Mouse (Mus musculus) stomach, postnatal 0 days (tissue): ENCODE results near the gene Afmid. TPM values are rescaled to one million over a fixed set of nuclear protein-coding genes. Genes with fewer than 3 reads are reported as not detected.
"Not testable (repeated sequence)": the region's sequence is repeated elsewhere in the genome, so short reads cannot be mapped to it uniquely, and the experiment has no call there.

Experiments
- ATAC-seq: fragments of 200-750 bp; cut with Nextera tagmentation; 2 replicates; pipeline ENCODE4 v1.8.0; 2017; ENCODE audit not compliant: low FRiP score, low TSS enrichment
- DNase-seq: peaks from one replicate; pipeline ENCODE4 v3.0.0-alpha.2; 2016; ENCODE audit warnings: low spot score
- H3K27ac ChIP-seq: fragments of 300-500 bp; sonication (generic); replicated peaks from 2 replicates; pipeline ENCODE4 v1.5.1; 2014; ENCODE audit warnings: mild to moderate bottlenecking, control low read depth
- H3K27me3 ChIP-seq: fragments of 300-500 bp; sonication (generic); 2 replicates; pipeline ENCODE4 v1.6.1; 2014; ENCODE audit warnings: low read length; ENCODE audit not compliant: control insufficient read depth, insufficient read depth
- H3K36me3 ChIP-seq: fragments of 300-500 bp; sonication (generic); 2 replicates; pipeline ENCODE4 v1.6.1; 2014; ENCODE audit warnings: low read length, mixed read lengths; ENCODE audit not compliant: control insufficient read depth, insufficient read depth
- H3K4me1 ChIP-seq: fragments of 300-500 bp; sonication (generic); replicated peaks from 2 replicates; pipeline ENCODE4 v1.6.1; 2014; ENCODE audit warnings: antibody characterized with exemption; ENCODE audit not compliant: control insufficient read depth, insufficient read depth
- H3K4me2 ChIP-seq: fragments of 300-500 bp; sonication (generic); replicated peaks from 2 replicates; pipeline ENCODE4 v1.6.1; 2014; ENCODE audit warnings: low read depth, mild to moderate bottlenecking, control low read depth, moderate library complexity
- H3K4me3 ChIP-seq: fragments of 300-500 bp; sonication (generic); 2 replicates; pipeline ENCODE4 v1.5.1; 2014; ENCODE audit warnings: low read depth, low read length, control low read depth
- H3K9ac ChIP-seq: fragments of 300-500 bp; sonication (generic); 2 replicates; pipeline ENCODE4 v1.6.1; 2014; ENCODE audit warnings: mild to moderate bottlenecking, low read length, control low read depth, mixed read lengths
- H3K9me3 ChIP-seq: fragments of 300-500 bp; sonication (generic); 2 replicates; pipeline ENCODE4 v1.6.1; 2016; ENCODE audit warnings: low read length; ENCODE audit not compliant: control insufficient read depth
- CTCF ChIP-seq: IDR thresholded peaks from 2 replicates; pipeline ENCODE4 v1.5.1; 2016; ENCODE audit warnings: antibody characterized with exemption, low read depth, mild to moderate bottlenecking, moderate library complexity
- EP300 ChIP-seq: optimal IDR thresholded peaks from 2 replicates; pipeline ENCODE3; 2016; ENCODE audit warnings: antibody characterized with exemption
- WGBS: fragments of 180-500 bp; shearing (Covaris S2); extraction: QIAGEN DNeasy Blood & Tissue Kit; methylation state at CpG from one replicate; pipeline ENCODE4 v1.1.7; 2014; 5-methylcytosine and 5-hydroxymethylcytosine counted together
- polyA plus RNA-seq: library from polyadenylated mRNA; unstranded; fragments of >200 nt; fragmentation: Nextera tagmentation; extraction: Ambion mirVana; gene quantifications from 2 replicates; pipeline ENCODE4 v1.2.1, GENCODE M21; 2015

Gene Afmid
- polyA plus RNA-seq, 1 experiment from 2014 or later = 5.7 TPM

DNA sequence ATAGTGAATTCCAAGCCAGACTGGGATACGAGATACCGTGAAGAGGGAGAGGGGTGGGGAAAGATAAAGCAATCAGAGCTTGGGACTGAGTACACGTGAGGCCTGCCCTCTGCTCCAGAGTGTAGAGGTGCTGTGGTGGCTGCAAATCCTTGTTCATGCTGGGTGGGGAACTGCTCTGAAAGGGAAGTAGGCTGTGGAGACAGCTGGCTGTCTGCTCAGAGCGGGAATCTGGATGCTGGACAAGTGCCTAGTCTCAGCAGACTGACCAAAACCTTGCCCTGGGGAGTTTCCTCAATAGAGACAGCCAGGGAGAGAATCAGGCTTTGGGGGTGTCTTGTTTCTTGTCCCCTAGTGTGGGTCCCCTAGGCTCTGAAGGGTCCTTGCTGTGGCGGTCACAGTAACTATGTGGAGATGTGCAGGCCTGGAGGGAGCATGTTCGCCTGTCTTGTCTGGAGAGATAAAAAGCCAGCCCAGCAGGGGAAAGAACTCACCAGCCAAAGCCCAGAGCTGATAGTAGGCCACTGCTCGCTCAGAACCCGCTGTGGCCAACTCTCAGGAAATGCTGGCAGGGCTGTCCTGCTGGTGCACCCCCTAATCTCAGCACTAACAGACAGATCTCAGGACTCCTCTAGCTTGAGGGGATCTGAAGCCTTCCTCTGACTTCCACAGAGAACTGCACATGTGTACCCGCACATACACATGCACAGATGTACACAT is 3.3 kb downstream of the Afmid start:
- H3K27ac ChIP-seq = peak overlapping the region; percentile 87
- peaks cover 10% of the 10 kb centered on the region for H3K4me1 ChIP-seq
- H3K4me3 ChIP-seq = no peak overlapping the region
- H3K27me3 ChIP-seq = no peaks in the 10 kb centered on the region
- no peaks in the 10 kb centered on the region for H3K36me3 ChIP-seq
- no peaks in the 10 kb centered on the region for H3K9me3 ChIP-seq
- H3K4me2 ChIP-seq = no peak overlapping the region
- DNase-seq (peak; percentile 69), ATAC-seq (no peak)
- TF ChIP-seq EP300 (no peak), CTCF (no peak)
- H3K9ac ChIP-seq = peak overlapping the region; percentile 31; the same call in 1 of the 2 replicates
- 29% methylated on average over 9 of the region's 9 CpGs for WGBS

GRCm38 (mm10) chr11:117829671-117830215 is 4.0 kb downstream of the Afmid start:
- H3K4me3 ChIP-seq = no peak overlapping the region
- H3K27me3 ChIP-seq = no peaks in the 10 kb centered on the region
- H3K9me3 ChIP-seq = no peaks in the 10 kb centered on the region
- H3K9ac ChIP-seq = no peak overlapping the region
- no peaks in the 10 kb centered on the region for H3K36me3 ChIP-seq
- no peak overlapping the region for H3K4me2 ChIP-seq
- ATAC-seq (no peak), DNase-seq (no peak)
- peaks cover 10% of the 10 kb centered on the region for H3K4me1 ChIP-seq
- H3K27ac ChIP-seq = peak overlapping the region; percentile 87
- 47% methylated on average over 2 of the region's 2 CpGs for WGBS
- TF ChIP-seq EP300 = no peak
- no peak for TF ChIP-seq CTCF

- TF ChIP-seq EP300 (no peak), CTCF (no peak)
- Histone ChIP-seq H3K4me2 (no peak overlapping the region), H3K36me3 (no peaks in the 10 kb centered on the region), H3K4me3 (no peak overlapping the region), H3K9ac (no peak overlapping the region), H3K9me3 (no peaks in the 10 kb centered on the region), H3K27ac (peak overlapping the region; percentile 87), H3K27me3 (no peaks in the 10 kb centered on the region), H3K4me1 (peaks cover 10% of the 10 kb centered on the region)
- ATAC-seq (peak; percentile 9; the same call in 1 of the 2 replicates), DNase-seq (no peak)
- 50% methylated on average over 9 of the region's 9 CpGs for WGBS
These were observed 4.7 kb downstream of the Afmid start for GRCm38 (mm10) chr11:117830401-117830800.

- H3K9ac ChIP-seq = no peak overlapping the region
- H3K4me2 ChIP-seq = peak overlapping the region; percentile 49
- H3K4me3 ChIP-seq = peak overlapping the region; percentile 19
- no peaks in the 10 kb centered on the region for H3K9me3 ChIP-seq
- peaks cover 10% of the 10 kb centered on the region for H3K4me1 ChIP-seq
- H3K36me3 ChIP-seq = no peaks in the 10 kb centered on the region
- no peaks in the 10 kb centered on the region for H3K27me3 ChIP-seq
- DNase-seq (peak; percentile 89), ATAC-seq (peak; percentile 69)
- 24% methylated on average over 28 of the region's 28 CpGs for WGBS
- TF ChIP-seq CTCF (peak; percentile 85), EP300 (no peak)
- peak overlapping the region; percentile 49 for H3K27ac ChIP-seq
These were observed 6.6 kb downstream of the Afmid start for GRCm38 (mm10) chr11:117832086-117832969.

DNA sequence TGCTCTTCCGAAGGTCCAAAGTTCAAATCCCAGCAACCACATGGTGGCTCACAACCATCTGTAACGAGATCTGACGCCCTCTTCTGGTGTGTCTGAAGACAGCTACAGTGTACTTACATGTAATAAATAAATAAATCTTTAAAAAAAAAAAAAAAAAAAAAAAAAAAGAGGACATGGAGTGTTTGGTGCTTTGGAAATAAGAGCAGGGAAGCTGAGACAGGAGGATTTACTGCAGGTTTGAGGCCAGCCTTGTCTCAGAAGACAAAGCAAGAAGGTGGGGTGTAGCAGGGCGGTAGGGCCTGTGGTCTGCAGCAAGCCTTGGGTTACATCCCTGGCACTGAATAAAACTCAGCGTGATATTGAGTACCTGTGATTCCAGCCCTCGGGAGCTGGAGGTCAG is 7.8 kb downstream of the Afmid start:
- not testable (repeated sequence) for H3K9ac ChIP-seq, ATAC-seq, H3K27me3 ChIP-seq, DNase-seq, H3K27ac ChIP-seq, H3K9me3 ChIP-seq, H3K4me2 ChIP-seq, H3K4me1 ChIP-seq, H3K36me3 ChIP-seq, H3K4me3 ChIP-seq
- 90% methylated on average over 4 of the region's 6 CpGs for WGBS
